Mouse (Mus musculus): ENCODE measurements around the gene Chaf1a. TPM values are rescaled to one million over a fixed set of nuclear protein-coding genes. Genes with fewer than 3 reads are reported as not detected.

Chaf1a gene
- polyA plus RNA-seq, 1 experiment from 2014 or later: 52.3 TPM

- Histone ChIP-seq H3K27ac (replicated peaks) (no peak overlapping the region), H3K36me3 (replicated peaks) (peaks cover 58% of the 10 kb centered on the region), H3K9me3 (no peaks in the 10 kb centered on the region), H3K4me3 (peak overlapping the region; percentile 81; the same call in 1 of the 2 replicates), H3K4me1 (peaks cover 33% of the 10 kb centered on the region), H3K27me3 (replicated peaks; ENCODE audit: low read depth, poor library complexity, severe bottlenecking) (no peaks in the 10 kb centered on the region)
- 92% methylated on average over 7 of the region's 7 CpGs for WGBS
- DNase-seq (ENCODE audit: low spot score): no peak
These were observed 6.1 kb upstream of the Chaf1a start for GRCm38 (mm10) chr17:56034040-56034725.

DNA sequence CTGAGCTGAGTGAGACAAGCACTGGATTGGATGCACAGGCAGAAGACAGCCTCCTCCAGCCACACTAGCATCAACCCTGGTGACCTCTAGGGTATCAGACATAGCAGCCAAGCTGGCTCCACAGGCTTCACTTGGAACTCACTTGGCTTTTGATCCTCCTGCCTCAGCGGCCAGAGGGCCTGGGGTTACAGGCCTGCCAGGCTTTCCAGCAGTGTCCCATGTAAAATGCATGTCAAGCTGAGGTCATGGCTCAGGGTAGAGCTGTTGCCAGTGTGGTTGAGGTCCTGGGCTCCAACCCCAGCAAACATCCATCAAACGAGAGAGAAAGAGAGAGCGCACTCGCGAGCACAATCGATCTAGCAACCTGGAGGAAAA, 5.5 kb upstream of the Chaf1a start:
- Histone ChIP-seq H3K27me3 (replicated peaks; ENCODE audit: low read depth, poor library complexity, severe bottlenecking) (no peaks in the 10 kb centered on the region), H3K9me3 (no peaks in the 10 kb centered on the region), H3K27ac (replicated peaks) (no peak overlapping the region), H3K4me1 (peaks cover 33% of the 10 kb centered on the region), H3K4me3 (peak overlapping the region; percentile 81; the same call in 1 of the 2 replicates), H3K36me3 (replicated peaks) (peaks cover 53% of the 10 kb centered on the region)
- WGBS: 91% methylated on average over 6 of the region's 6 CpGs
- no peak for DNase-seq (ENCODE audit: low spot score)

DNA sequence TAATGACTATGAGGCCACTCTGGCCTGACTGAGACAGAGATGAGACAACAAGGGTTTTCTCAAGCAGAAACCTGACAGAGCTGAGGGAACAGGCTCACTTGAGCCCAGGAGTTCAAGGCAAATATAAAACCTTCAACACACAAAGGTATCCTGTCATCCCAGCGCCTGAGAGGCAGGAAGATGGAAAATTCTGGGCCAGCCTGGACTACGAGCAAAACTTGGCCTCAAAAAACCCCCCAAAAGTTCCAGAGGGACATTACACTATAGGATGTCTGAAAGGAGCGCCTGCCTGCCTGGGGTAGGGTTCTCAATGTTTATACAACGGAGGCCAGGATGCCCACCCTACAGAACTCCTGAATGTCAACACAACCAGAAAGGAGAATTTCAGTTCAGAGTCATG, 5.0 kb upstream of the Chaf1a start:
- Histone ChIP-seq H3K9me3 (no peaks in the 10 kb centered on the region), H3K4me1 (peaks cover 33% of the 10 kb centered on the region), H3K27me3 (replicated peaks; ENCODE audit: low read depth, poor library complexity, severe bottlenecking) (no peaks in the 10 kb centered on the region), H3K36me3 (replicated peaks) (peaks cover 47% of the 10 kb centered on the region), H3K27ac (replicated peaks) (no peak overlapping the region), H3K4me3 (peak overlapping the region; percentile 81)
- DNase-seq (ENCODE audit: low spot score): no peak
- 82% methylated on average over 4 of the region's 4 CpGs for WGBS

GRCm38 (mm10) chr17:56036176-56036900, 3.9 kb upstream of the Chaf1a start, which contains the start of gene Sh3gl1:
Gene Sh3gl1 (minus strand): TSS chr17:56036635.
- WGBS: under 1% methylated on average over 74 of the region's 74 CpGs
- H3K27ac ChIP-seq (replicated peaks): peak within 1 kb of the TSS; percentile 95

DNA sequence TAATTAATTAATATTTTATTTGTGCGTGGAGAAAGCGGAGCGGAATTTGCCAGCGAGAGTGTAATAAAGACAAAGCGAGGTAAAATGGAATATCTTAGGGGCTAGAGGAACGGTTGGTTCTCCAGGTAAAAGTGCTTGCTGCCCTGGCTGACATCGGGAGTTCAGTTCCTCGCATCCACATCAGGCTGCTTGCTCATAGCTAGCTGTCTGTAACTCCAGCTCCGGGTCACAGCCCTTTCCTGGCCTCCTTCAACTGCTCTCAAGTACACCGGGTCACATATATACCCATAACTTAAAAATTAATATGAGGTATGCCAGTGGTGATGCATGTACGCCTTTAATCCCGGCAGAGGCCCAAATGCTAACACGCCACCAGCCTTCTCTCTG, 3.3 kb upstream of the Chaf1a start:
- no peak for DNase-seq (ENCODE audit: low spot score)
- Histone ChIP-seq H3K27ac (replicated peaks) (peak overlapping the region; percentile 95), H3K36me3 (replicated peaks) (peaks cover 32% of the 10 kb centered on the region), H3K4me3 (peak overlapping the region; percentile 81), H3K4me1 (peaks cover 46% of the 10 kb centered on the region), H3K9me3 (no peaks in the 10 kb centered on the region), H3K27me3 (replicated peaks; ENCODE audit: low read depth, poor library complexity, severe bottlenecking) (no peaks in the 10 kb centered on the region)
- WGBS: 39% methylated on average over 13 of the region's 13 CpGs

More at GRCm38 (mm10) chr17:56036176-56036900, 3.9 kb upstream of the Chaf1a start, which contains the start of gene Sh3gl1:
- Histone ChIP-seq H3K4me1 (peaks cover 40% of the 10 kb centered on the region), H3K4me3 (peak within 1 kb of the TSS; percentile 81), H3K27me3 (replicated peaks; ENCODE audit: low read depth, poor library complexity, severe bottlenecking) (no peaks in the 10 kb centered on the region), H3K36me3 (replicated peaks) (peaks cover 36% of the 10 kb centered on the region), H3K9me3 (no peaks in the 10 kb centered on the region)
- peak; percentile 99 for DNase-seq (ENCODE audit: low spot score)

DNA sequence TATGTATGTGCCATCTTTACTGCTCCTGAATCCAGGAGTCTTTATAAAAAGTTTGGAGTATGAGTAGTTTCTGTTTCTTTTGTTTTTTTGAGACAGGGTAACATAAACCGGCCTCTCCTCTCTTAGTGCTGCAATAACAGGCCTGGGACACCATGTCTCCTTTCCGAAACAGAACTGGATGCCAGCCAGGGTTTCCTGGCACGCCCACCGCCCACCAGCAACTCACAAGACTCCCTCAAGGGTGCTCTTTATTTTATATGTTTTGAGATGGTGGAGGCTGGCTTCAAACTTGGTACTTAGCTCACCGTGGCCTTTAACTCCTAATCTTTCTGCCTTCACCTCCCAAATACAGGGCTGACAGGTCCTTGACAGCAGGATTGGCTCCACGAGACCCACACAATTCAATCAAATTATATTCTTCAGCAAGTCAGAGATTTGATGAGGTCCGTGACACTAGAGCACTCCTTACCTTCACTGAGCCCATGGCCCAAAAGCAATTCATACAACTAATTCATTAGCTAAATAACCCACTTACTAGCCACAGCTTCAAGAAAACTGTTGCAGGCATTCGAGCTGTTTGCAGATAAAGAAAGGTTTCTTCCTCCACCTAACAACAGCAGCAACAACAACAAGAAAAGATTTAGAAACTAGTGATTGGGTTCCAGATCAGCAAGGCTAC, 1.5 kb upstream of the Chaf1a start:
- Histone ChIP-seq H3K4me3 (no peak overlapping the region), H3K9me3 (no peaks in the 10 kb centered on the region), H3K27ac (replicated peaks) (no peak overlapping the region), H3K36me3 (replicated peaks) (peaks cover 27% of the 10 kb centered on the region), H3K4me1 (peaks cover 38% of the 10 kb centered on the region), H3K27me3 (replicated peaks; ENCODE audit: low read depth, poor library complexity, severe bottlenecking) (no peaks in the 10 kb centered on the region)
- DNase-seq (ENCODE audit: low spot score): no peak
- WGBS: 84% methylated on average over 8 of the region's 8 CpGs

- WGBS: 79% methylated on average over 4 of the region's 4 CpGs
- peaks cover 27% of the 10 kb centered on the region for H3K36me3 ChIP-seq (replicated peaks)
- H3K27ac ChIP-seq (replicated peaks): peak overlapping the region; percentile 96; the same call in 1 of the 2 replicates
- H3K4me1 ChIP-seq: peaks cover 35% of the 10 kb centered on the region
- no peak for DNase-seq (ENCODE audit: low spot score)
- peak overlapping the region; percentile 89 for H3K4me3 ChIP-seq
- H3K27me3 ChIP-seq (replicated peaks; ENCODE audit: low read depth, poor library complexity, severe bottlenecking): no peaks in the 10 kb centered on the region
- H3K9me3 ChIP-seq: no peaks in the 10 kb centered on the region
These were observed 894 bp upstream of the Chaf1a start for GRCm38 (mm10) chr17:56039345-56039744.

DNA sequence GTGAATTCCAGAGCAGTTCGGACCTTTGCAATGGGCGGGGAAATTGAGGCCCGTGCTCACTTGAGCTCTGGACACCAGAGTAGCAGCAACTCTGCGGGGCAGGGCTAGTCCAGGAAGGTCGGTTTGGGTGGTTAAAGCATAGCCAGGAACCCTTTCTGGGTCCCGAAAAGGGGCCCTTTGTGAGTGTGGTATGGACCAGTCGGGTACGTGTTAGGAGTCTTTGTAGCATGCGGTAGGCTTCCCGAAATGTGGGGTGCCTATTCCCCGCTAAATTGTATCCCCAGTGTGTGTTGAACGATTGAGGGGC, 571 bp downstream of the Chaf1a start:
- H3K4me3 ChIP-seq: peak overlapping the region; percentile 89
- H3K27ac ChIP-seq (replicated peaks): peak overlapping the region; percentile 96
- H3K36me3 ChIP-seq (replicated peaks): peaks cover 34% of the 10 kb centered on the region
- WGBS: 2% methylated on average over 12 of the region's 12 CpGs
- H3K9me3 ChIP-seq: no peaks in the 10 kb centered on the region
- no peaks in the 10 kb centered on the region for H3K27me3 ChIP-seq (replicated peaks; ENCODE audit: low read depth, poor library complexity, severe bottlenecking)
- peaks cover 21% of the 10 kb centered on the region for H3K4me1 ChIP-seq
- no peak for DNase-seq (ENCODE audit: low spot score)

DNA sequence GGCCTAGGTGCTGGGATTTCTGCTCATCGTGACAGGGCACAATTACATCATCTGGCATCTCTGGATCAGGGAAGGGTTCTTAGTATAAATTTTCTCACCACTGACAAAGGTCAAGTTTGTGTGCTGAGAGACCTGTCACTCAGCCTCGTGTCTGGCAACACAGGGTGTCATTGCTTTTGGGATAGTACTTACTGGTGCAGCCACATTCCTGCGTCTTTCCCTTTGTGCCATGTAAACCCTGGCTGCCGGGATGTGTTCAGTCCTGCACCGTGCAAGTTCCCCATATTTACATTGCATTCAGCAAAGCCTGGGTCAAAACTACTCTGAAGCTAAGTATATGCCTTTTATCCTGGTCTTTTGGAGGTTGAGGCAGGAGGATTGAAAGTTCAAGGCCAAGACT, 11.1 kb downstream of the Chaf1a start:
- DNase-seq (ENCODE audit: low spot score): no peak
- H3K4me3 ChIP-seq: no peak overlapping the region
- peaks cover 98% of the 10 kb centered on the region for H3K36me3 ChIP-seq (replicated peaks)
- H3K27me3 ChIP-seq (replicated peaks; ENCODE audit: low read depth, poor library complexity, severe bottlenecking): no peaks in the 10 kb centered on the region
- 0 out of 2 replicates have a peak, but pooled peaks cover 2% of the 10 kb centered on the region for H3K4me1 ChIP-seq
- 86% methylated on average over 5 of the region's 5 CpGs for whole genome bisulfite sequencing
- no peak overlapping the region for H3K27ac ChIP-seq (replicated peaks)
- H3K9me3 ChIP-seq: no peaks in the 10 kb centered on the region

DNA sequence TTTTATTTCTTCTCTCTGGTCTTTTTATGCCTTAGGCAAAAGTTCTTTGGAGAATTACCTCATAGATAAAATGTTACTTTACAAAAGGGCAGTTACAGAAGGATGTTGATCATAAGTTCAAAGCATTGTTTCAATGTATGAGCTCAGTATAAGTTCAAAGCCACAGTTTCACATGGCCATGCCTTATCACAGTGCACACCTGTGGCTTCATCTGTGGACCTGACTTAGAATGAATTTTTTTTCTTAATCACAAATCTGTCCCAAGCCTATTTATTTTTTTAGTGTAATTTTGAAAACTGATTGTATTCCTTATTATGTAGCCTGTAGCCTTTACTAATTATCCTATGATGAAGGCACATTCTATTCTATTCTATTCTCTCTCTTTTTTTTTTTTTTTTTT, 14.7 kb downstream of the Chaf1a start:
- H3K9me3 ChIP-seq: no peaks in the 10 kb centered on the region
- H3K36me3 ChIP-seq (replicated peaks): peaks cover 98% of the 10 kb centered on the region
- H3K27me3 ChIP-seq (replicated peaks; ENCODE audit: low read depth, poor library complexity, severe bottlenecking): no peaks in the 10 kb centered on the region
- H3K4me3 ChIP-seq: no peak overlapping the region
- no peak for DNase-seq (ENCODE audit: low spot score)
- no peak overlapping the region for H3K27ac ChIP-seq (replicated peaks)
- 0 out of 2 replicates have a peak, but pooled peaks cover 2% of the 10 kb centered on the region for H3K4me1 ChIP-seq

DNA sequence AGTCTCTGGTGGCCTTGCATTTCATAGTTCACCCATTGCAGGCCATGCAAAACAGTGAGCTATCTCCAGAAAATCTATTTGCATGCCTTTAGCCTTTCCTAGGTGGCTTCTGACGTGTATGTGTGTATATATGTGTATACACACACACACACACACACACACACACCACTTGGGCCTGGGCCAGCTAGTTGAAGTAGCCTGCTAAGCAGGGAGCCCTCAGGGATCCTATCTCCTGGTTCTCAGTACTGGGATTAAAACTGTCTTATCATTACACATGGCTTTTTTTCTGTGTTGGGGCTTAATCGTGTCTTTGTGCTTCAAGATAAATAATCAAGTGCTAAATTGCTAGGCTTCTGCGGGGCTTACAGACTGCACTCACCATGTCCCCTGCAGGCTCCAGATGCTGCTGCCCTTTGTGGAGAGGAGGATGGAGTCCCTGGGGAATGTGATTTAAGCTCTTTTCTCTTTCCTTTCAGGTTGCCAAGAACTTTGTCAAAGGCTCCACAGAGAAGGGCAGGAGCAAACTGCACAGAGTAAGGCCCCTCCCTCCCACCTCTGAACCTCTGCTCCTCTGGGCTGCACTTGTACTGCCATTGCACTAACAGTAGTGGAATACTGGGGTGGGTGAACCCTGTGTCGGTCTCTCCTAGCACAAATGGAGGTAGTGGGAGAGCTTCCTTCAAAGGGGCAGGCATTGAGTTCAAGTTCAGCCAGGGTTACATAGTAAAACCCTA, 15.9 kb downstream of the Chaf1a start:
- 80% methylated on average over 4 of the region's 4 CpGs for WGBS
- no peak overlapping the region for H3K4me3 ChIP-seq
- DNase-seq (ENCODE audit: low spot score): no peak
- no peak overlapping the region for H3K27ac ChIP-seq (replicated peaks)
- 0 out of 2 replicates have a peak, but pooled peaks cover 2% of the 10 kb centered on the region for H3K4me1 ChIP-seq
- peaks cover 98% of the 10 kb centered on the region for H3K36me3 ChIP-seq (replicated peaks)
- H3K27me3 ChIP-seq (replicated peaks; ENCODE audit: low read depth, poor library complexity, severe bottlenecking): no peaks in the 10 kb centered on the region
- H3K9me3 ChIP-seq: no peaks in the 10 kb centered on the region
